In the genomic region with DNA sequence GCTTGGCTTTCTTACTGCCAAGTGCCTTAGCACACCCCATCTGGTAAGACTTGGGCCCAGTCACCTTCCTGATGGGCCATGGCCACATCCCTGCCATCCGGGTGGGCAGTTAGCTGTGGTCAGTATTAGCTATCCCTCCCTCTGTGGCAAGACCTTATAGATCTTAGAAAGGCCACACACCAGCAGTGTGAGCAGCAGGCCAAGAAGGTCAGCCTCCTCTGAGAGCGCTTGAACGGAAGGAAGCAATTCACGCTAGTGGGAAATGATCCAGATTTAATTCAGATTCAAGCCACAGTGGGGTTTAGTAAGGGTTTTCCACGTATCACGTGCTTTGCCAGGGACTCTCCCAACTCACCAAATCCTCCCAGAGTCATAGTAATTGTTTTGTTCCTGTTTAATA, we compare ENCODE assay signal across 12 mouse cellular contexts.
DNase-seq lines count a peak whose midpoint lies in the region; ATAC-seq and TF ChIP-seq lines count a peak whose summit lies in the region.
"Had no signal": no experiment of that assay in that cellular context is flagged by ENCODE, and none has a peak within 500 bp of the region (broad histone marks: within the 10 kb centered on the region; RNA-seq: fewer than 3 reads in every experiment).

No protein-coding gene starts in this region.

- no peak overlapping the region for H3K9ac ChIP-seq in limb, embryonic 13.5 days
- H3K9ac ChIP-seq in hindbrain, embryonic 13.5 days: no peak overlapping the region
- H3K9ac ChIP-seq: embryonic facial prominence, embryonic 12.5 days; forebrain, postnatal 0 days; liver, embryonic 12.5 days had no signal

- 65% methylated on average over 6 of the region's 6 CpGs for WGBS in limb, embryonic 13.5 days
- WGBS in limb, embryonic 10.5 days: 92% methylated on average over 6 of the region's 6 CpGs
- WGBS in small intestine, adult 2 months: 79% methylated on average over 6 of the region's 6 CpGs
- 74% methylated on average over 6 of the region's 6 CpGs for WGBS in hindbrain, embryonic 13.5 days

- peak; percentile 26 for DNase-seq in adrenal gland, postnatal 14 days
- DNase-seq in adrenal gland, adult 8-10 months: no peak
- DNase-seq in limb, embryonic 10.5 days (ENCODE audit: low spot score): no peak
- peak; percentile 12 for DNase-seq in gastrocnemius, postnatal 14 days
- DNase-seq in thymus, adult 18-20 months: no peak
- DNase-seq: forebrain, postnatal 0 days had no signal

- no peak for TF ChIP-seq POLR2A in small intestine, adult 2 months (IDR thresholded peaks at IDR 0.05; ENCODE audit: low read depth, low read length)

- no peaks in the 10 kb centered on the region for H3K36me3 ChIP-seq in limb, embryonic 13.5 days
- H3K36me3 ChIP-seq in limb, embryonic 10.5 days: no peaks in the 10 kb centered on the region
- H3K36me3 ChIP-seq in small intestine, adult 2 months (ENCODE audit: control insufficient read depth, insufficient read depth, low read length): no peaks in the 10 kb centered on the region
- no peaks in the 10 kb centered on the region for H3K36me3 ChIP-seq in hindbrain, embryonic 13.5 days
- H3K36me3 ChIP-seq: embryonic facial prominence, embryonic 12.5 days; liver, embryonic 12.5 days had no signal

- no peak for TF ChIP-seq CTCF in small intestine, adult 2 months (IDR thresholded peaks at IDR 0.05; ENCODE audit: extremely low read depth, insufficient read length, insufficient replicate concordance, low read depth, low read length)

- H3K4me1 ChIP-seq in limb, embryonic 13.5 days: peaks cover 23% of the 10 kb centered on the region
- H3K4me1 ChIP-seq in limb, embryonic 10.5 days: no peaks in the 10 kb centered on the region; the same call in 1 of the 2 replicates
- no peaks in the 10 kb centered on the region; the same call in 1 of the 2 replicates for H3K4me1 ChIP-seq in small intestine, adult 2 months (ENCODE audit: control insufficient read depth, insufficient read depth, insufficient read length, low read length)
- no peaks in the 10 kb centered on the region for H3K4me1 ChIP-seq in hindbrain, embryonic 13.5 days (replicated peaks)
- H3K4me1 ChIP-seq: liver, embryonic 12.5 days had no signal

- no peaks in the 10 kb centered on the region for H3K9me3 ChIP-seq in limb, embryonic 13.5 days
- H3K9me3 ChIP-seq in limb, embryonic 10.5 days (replicated peaks): no peaks in the 10 kb centered on the region
- H3K9me3 ChIP-seq in hindbrain, embryonic 13.5 days: no peaks in the 10 kb centered on the region
- H3K9me3 ChIP-seq: embryonic facial prominence, embryonic 12.5 days; liver, embryonic 12.5 days; megakaryocyte, embryonic 14.5 days had no signal

- no peak overlapping the region for H3K4me3 ChIP-seq in limb, embryonic 13.5 days
- H3K4me3 ChIP-seq in limb, embryonic 10.5 days: no peak overlapping the region
- no peak overlapping the region for H3K4me3 ChIP-seq in small intestine, adult 2 months (ENCODE audit: low read depth, low read length)
- no peak overlapping the region for H3K4me3 ChIP-seq in hindbrain, embryonic 13.5 days
- H3K4me3 ChIP-seq: embryonic facial prominence, embryonic 12.5 days; liver, embryonic 12.5 days; megakaryocyte, embryonic 14.5 days had no signal

- H3K4me2 ChIP-seq in limb, embryonic 13.5 days (replicated peaks): no peak overlapping the region
- H3K4me2 ChIP-seq in hindbrain, embryonic 13.5 days: no peak overlapping the region
- H3K4me2 ChIP-seq: embryonic facial prominence, embryonic 12.5 days; liver, embryonic 12.5 days had no signal

- no peaks in the 10 kb centered on the region for H3K27me3 ChIP-seq in limb, embryonic 13.5 days
- H3K27me3 ChIP-seq in limb, embryonic 10.5 days (ENCODE audit: low read depth, poor library complexity, severe bottlenecking): no peaks in the 10 kb centered on the region
- no peaks in the 10 kb centered on the region for H3K27me3 ChIP-seq in small intestine, adult 2 months (ENCODE audit: control insufficient read depth, insufficient read depth, low read length)
- H3K27me3 ChIP-seq in hindbrain, embryonic 13.5 days: no peaks in the 10 kb centered on the region
- H3K27me3 ChIP-seq: embryonic facial prominence, embryonic 12.5 days; liver, embryonic 12.5 days had no signal

- intact Hi-C loops in gastrocnemius, postnatal 14 days (cut with DNase I; ENCODE audit: low total_unique reads): no loop called here

- H3K27ac ChIP-seq in limb, embryonic 13.5 days: no peak overlapping the region
- no peak overlapping the region for H3K27ac ChIP-seq in limb, embryonic 10.5 days
- H3K27ac ChIP-seq in small intestine, adult 2 months (ENCODE audit: insufficient read depth, low read depth, low read length): peak overlapping the region; percentile 43
- H3K27ac ChIP-seq in hindbrain, embryonic 13.5 days: no peak overlapping the region
- H3K27ac ChIP-seq: embryonic facial prominence, embryonic 12.5 days; liver, embryonic 12.5 days had no signal

- ATAC-seq in limb, embryonic 13.5 days (ENCODE audit: low FRiP score, low read depth): peak; percentile 28; the same call in 1 of the 2 replicates
- no peak for ATAC-seq in hindbrain, embryonic 13.5 days (ENCODE audit: low FRiP score)
- ATAC-seq: forebrain, postnatal 0 days; liver, embryonic 12.5 days had no signal

Comparison
In these comparisons a context has a peak if more than half of its experiments do, and no peak if none do; other contexts are left out.
1. DNase-seq: peak in adrenal gland, postnatal 14 days (single experiment) and gastrocnemius, postnatal 14 days (single experiment); none in adrenal gland, adult 8-10 months (single experiment), limb, embryonic 10.5 days (single experiment) and thymus, adult 18-20 months (0 of 2).